Mouse (Mus musculus) intestine, embryonic 16.5 days (tissue): Measurements from ENCODE around the gene Adm2. TPM values are rescaled to one million over a fixed set of nuclear protein-coding genes. Genes with fewer than 3 reads are reported as not detected.

Experiments used
- ATAC-seq: fragments of 200-750 bp; cut with Nextera tagmentation; 2 replicates; pipeline ENCODE4 v1.8.0; 2017; ENCODE audit warnings: moderate TSS enrichment, moderate library complexity
- H3K27ac ChIP-seq: fragments of 300-500 bp; sonication (generic); 2 replicates; pipeline ENCODE4 v1.5.1; 2014; ENCODE audit warnings: mild to moderate bottlenecking, low read length
- H3K27me3 ChIP-seq: fragments of 300-500 bp; sonication (generic); replicated peaks from 2 replicates; pipeline ENCODE4 v1.6.1; 2014; ENCODE audit warnings: low read length, control low read depth, mixed read lengths; ENCODE audit not compliant: control insufficient read depth, insufficient read depth
- H3K36me3 ChIP-seq: fragments of 300-500 bp; sonication (generic); 2 replicates; pipeline ENCODE4 v1.6.1; 2014; ENCODE audit warnings: low read length, control low read depth; ENCODE audit not compliant: control insufficient read depth, insufficient read depth
- H3K4me1 ChIP-seq: fragments of 300-500 bp; sonication (generic); 2 replicates; pipeline ENCODE4 v1.6.1; 2014; ENCODE audit warnings: low read length, control low read depth, mixed read lengths; ENCODE audit not compliant: control insufficient read depth, insufficient read depth
- H3K4me2 ChIP-seq: fragments of 300-500 bp; sonication (generic); 2 replicates; pipeline ENCODE4 v1.6.1; 2014; ENCODE audit warnings: low read depth, low read length, control low read depth
- H3K4me3 ChIP-seq: fragments of 300-500 bp; sonication (generic); 2 replicates; pipeline ENCODE4 v1.5.1; 2014; ENCODE audit warnings: mild to moderate bottlenecking, low read length
- H3K9ac ChIP-seq: fragments of 300-500 bp; sonication (generic); 2 replicates; pipeline ENCODE4 v1.6.1; 2014; ENCODE audit warnings: low read depth, low read length
- H3K9me3 ChIP-seq: fragments of 300-500 bp; sonication (generic); 2 replicates; pipeline ENCODE4 v1.6.1; 2016; ENCODE audit warnings: low read length, control low read depth; ENCODE audit not compliant: control insufficient read depth
- WGBS: fragments of 180-500 bp; shearing (Covaris S2); extraction: QIAGEN DNeasy Blood & Tissue Kit; methylation state at CpG from one replicate; pipeline ENCODE4 v1.1.7; 2014; 5-methylcytosine and 5-hydroxymethylcytosine counted together
- polyA plus RNA-seq: library from polyadenylated mRNA; unstranded; fragments of >200 nt; fragmentation: Nextera tagmentation; extraction: Ambion mirVana; gene quantifications from 2 replicates; pipeline ENCODE4 v1.2.1, GENCODE M21; 2015

Adm2 gene
- polyA plus RNA-seq, 1 experiment from 2014 or later, result 2.0 TPM

DNA sequence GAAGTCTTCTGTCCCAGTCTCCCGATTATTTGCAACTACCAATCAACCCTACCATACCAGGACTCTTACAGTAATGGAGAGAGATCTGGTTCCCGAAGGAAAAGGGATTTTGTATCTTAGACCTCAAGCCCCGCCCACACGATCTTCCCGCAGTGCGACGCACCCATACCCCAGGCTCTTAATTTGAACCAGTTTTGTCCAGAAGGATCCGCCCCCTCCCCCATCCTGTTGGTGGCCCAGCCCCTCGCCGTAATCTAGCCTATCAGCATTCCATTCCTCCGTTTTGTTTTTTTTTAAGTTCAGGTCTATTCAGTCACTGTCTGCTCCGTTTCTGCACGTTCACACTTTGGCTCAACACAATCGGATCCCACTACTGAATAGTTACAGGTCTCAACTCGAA lies 33.9 kb downstream of the Adm2 start:
- under 1% methylated on average over 15 of the region's 15 CpGs for WGBS
- H3K36me3 ChIP-seq, result peaks cover 17% of the 10 kb centered on the region
- no peaks in the 10 kb centered on the region for H3K9me3 ChIP-seq
- peak overlapping the region; percentile 67 for H3K4me3 ChIP-seq
- H3K27ac ChIP-seq, result peak overlapping the region; percentile 75
- peaks cover 18% of the 10 kb centered on the region for H3K4me1 ChIP-seq
- H3K4me2 ChIP-seq, result peak overlapping the region; percentile 70
- peak overlapping the region; percentile 93 for H3K9ac ChIP-seq
- ATAC-seq, result peak; percentile 50
- H3K27me3 ChIP-seq, result no peaks in the 10 kb centered on the region

DNA sequence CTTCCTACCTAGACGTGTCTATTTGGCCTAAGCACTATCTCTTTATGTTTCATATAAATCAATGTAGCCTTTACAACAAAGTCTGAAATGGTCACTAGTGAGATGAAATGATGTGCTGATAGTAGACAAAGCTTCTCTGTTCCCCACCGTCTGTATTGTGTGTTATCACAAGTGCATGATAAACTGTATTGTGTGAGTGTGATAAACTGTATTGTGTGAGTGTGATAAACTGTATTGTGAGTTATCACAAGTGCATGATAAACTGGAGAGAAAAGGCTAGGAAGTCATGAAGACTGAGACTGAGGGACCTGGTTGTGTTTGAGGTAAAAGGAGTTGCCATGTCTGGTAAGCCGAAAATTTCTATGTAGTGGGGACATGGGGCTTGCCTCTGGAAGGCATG lies 36.3 kb downstream of the Adm2 start:
- WGBS, result 79% methylated on average over 3 of the region's 3 CpGs
- no peak for ATAC-seq
- H3K4me2 ChIP-seq, result no peak overlapping the region
- H3K4me1 ChIP-seq, result peaks cover 18% of the 10 kb centered on the region
- no peak overlapping the region for H3K27ac ChIP-seq
- H3K4me3 ChIP-seq, result no peak overlapping the region
- H3K9me3 ChIP-seq, result no peaks in the 10 kb centered on the region
- no peak overlapping the region for H3K9ac ChIP-seq
- H3K36me3 ChIP-seq, result 0 out of 2 replicates have a peak, but pooled peaks cover 2% of the 10 kb centered on the region
- H3K27me3 ChIP-seq, result no peaks in the 10 kb centered on the region

DNA sequence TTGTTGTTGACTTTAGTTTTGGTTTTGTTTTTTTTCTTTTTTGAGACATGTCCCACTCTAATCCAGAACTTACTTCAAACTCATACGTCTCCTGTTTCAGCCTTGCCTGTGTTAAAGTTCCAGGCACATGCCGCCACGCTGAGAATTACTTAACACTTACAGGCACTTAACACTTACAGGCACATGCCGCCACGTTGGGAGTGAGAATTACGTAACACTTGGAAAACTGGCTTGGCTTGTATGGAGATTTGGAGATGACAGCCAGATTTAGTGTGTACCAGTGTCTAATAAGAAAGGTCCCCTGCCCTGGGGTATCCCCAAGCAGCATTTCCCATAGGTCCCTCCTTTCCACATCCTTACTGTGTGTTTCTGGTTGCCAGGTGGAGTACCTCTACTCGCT lies 40.5 kb downstream of the Adm2 start:
- H3K4me2 ChIP-seq, result no peak overlapping the region
- no peaks in the 10 kb centered on the region for H3K27me3 ChIP-seq
- no peak overlapping the region for H3K9ac ChIP-seq
- ATAC-seq, result no peak
- peaks cover 3% of the 10 kb centered on the region; the same call in 1 of the 2 replicates for H3K4me1 ChIP-seq
- 89% methylated on average over 7 of the region's 7 CpGs for whole genome bisulfite sequencing
- no peaks in the 10 kb centered on the region for H3K9me3 ChIP-seq
- peaks cover 11% of the 10 kb centered on the region; the same call in 1 of the 2 replicates for H3K36me3 ChIP-seq
- no peak overlapping the region for H3K27ac ChIP-seq
- H3K4me3 ChIP-seq, result no peak overlapping the region

DNA sequence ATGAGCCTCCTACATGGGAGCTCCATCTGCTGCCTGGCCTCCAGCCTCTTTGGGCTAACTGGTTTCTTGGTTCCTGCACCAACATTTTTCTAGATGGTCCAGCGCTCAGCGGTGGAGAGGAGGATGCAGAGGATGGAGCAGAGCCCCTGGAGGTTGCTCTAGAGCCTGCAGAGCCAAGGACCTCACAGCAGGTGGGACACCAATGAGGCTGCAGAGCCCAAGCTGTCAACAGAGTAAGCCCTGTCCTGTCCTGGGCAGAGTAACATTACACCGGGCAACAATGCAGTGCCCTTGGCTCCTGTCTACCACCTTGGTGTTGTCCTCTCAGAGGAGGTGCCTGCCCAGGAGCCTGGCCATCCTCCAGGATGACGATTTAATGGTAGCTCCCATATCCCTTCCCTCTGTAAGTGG lies 42.6 kb downstream of the Adm2 start:
- no peaks in the 10 kb centered on the region for H3K4me1 ChIP-seq
- no peak for ATAC-seq

DNA sequence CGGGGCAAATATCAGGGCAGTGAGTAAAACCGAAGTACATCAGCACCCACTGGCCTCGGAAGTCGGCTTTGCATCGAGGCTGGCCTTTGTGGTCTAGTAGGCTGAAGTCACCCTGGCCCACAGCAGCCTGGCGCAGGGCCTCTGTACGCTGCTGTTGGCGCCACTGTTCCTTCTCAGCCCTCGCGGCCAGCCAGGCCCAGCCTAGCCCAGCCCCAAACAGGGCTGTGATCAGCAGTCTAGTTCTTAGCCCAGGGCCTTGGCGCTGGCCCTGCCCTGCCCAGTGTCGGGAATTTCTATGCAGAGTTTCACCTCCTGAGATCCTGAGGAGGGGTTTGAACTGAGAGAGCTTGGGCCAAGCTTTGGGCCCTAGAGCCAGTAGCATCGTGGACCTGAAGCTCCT lies 49.5 kb downstream of the Adm2 start:
- Histone ChIP-seq H3K27ac (no peak overlapping the region), H3K36me3 (peaks cover 31% of the 10 kb centered on the region), H3K27me3 (peaks cover 11% of the 10 kb centered on the region), H3K9me3 (no peaks in the 10 kb centered on the region), H3K4me3 (no peak overlapping the region), H3K4me1 (peaks cover 11% of the 10 kb centered on the region), H3K9ac (no peak overlapping the region), H3K4me2 (no peak overlapping the region)
- ATAC-seq, result no peak
- 85% methylated on average over 13 of the region's 13 CpGs for WGBS

More for the DNA sequence above, 42.6 kb downstream of the Adm2 start:
- 89% methylated on average over 4 of the region's 4 CpGs for WGBS
- Histone ChIP-seq H3K4me3 (no peak overlapping the region), H3K9me3 (no peaks in the 10 kb centered on the region), H3K9ac (no peak overlapping the region), H3K27ac (no peak overlapping the region), H3K27me3 (no peaks in the 10 kb centered on the region), H3K36me3 (peaks cover 23% of the 10 kb centered on the region), H3K4me2 (no peak overlapping the region)

DNA sequence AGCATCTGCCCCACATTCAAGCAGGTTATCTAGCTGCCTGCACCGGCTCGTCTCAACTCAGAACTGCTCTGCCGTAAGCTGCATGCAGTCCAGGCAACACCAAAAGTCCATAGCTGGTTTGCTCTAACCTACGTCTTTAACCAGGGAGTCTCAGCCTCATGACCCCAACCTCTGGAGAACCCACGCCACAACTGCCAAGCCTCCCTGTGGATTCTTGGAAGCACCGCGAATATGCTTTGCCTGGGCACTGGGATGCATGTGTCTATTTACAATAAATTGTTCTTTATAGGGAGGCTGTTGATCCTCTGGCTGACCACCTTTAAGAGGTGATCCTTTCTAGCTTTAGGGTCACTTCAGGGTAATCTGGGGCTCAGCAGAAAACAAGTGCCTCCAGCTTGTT lies 50.0 kb downstream of the Adm2 start:
- Histone ChIP-seq H3K27ac (peak overlapping the region; percentile 93), H3K27me3 (peaks cover 16% of the 10 kb centered on the region), H3K36me3 (peaks cover 31% of the 10 kb centered on the region), H3K9ac (peak overlapping the region; percentile 84), H3K4me1 (peaks cover 15% of the 10 kb centered on the region), H3K4me2 (peak overlapping the region; percentile 75), H3K9me3 (no peaks in the 10 kb centered on the region), H3K4me3 (peak overlapping the region; percentile 68)
- WGBS, result 76% methylated on average over 7 of the region's 7 CpGs
- ATAC-seq, result no peak

DNA sequence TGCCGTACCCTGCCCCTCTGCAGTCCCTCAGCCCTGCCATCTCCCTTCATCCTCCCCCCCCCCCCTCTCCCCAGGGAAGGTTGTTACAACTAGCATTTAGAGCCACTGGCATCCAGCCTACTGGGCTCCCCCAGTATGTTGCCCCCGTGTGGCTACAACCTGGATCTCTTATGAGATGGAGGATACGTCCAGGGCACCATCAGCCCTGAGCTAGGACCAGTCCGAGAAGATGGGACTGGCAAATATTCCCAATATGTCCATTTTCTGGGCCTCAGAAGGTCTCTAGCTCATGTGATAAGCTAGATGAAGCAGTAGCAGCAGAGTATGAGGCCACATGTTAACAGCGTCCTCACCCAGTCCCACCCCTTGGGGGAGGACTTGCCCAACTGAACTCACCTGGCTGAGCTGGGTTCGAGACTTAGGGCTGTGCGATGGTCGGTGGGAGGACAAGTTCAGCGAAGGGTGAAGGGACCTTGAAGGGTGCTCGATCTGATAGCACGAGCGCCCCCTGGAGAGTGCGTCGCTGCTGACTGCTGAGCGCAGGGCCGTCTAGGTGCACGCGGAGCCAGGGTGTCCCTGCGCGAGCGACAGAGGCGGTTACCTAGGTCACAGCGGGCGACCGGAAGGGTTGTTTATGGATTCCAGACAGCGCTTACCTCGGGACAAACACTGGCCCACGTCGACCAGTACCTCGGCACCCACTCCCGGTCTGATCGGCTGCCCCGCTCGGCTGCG lies 50.7 kb downstream of the Adm2 start:
- peaks cover 23% of the 10 kb centered on the region for H3K27me3 ChIP-seq
- peak overlapping the region; percentile 75 for H3K4me2 ChIP-seq
- H3K9me3 ChIP-seq, result no peaks in the 10 kb centered on the region
- H3K9ac ChIP-seq, result peak overlapping the region; percentile 84
- ATAC-seq, result peak; percentile 89
- peaks cover 17% of the 10 kb centered on the region for H3K4me1 ChIP-seq
- H3K27ac ChIP-seq, result peak overlapping the region; percentile 93
- H3K36me3 ChIP-seq, result peaks cover 27% of the 10 kb centered on the region
- WGBS, result 1% methylated on average over 35 of the region's 35 CpGs
- H3K4me3 ChIP-seq, result peak overlapping the region; percentile 68

DNA sequence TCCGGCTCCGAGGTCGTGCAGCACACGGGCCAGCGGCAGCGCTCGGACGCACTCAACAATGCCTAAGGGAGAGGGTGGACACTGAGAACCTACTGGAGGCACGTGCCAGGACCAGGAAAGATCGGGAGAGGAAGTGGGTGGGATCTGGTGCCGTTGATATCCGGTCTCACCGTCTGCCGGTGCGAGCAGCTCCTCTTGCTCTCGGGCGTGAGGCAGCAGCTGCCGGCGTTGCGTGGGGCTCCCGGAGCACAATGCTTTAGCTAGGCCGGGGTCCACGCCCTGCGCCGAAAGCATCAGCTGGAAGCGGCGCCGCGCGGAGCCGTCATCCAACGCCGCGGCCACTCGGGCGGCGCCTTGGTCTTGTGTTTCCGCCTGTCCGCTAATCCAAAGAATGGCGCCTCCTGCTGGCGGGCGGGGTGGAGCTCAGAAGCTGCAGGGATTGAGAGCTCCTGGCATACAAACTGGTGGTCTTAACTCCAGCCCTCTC lies 51.3 kb downstream of the Adm2 start, which contains the start of gene Sco2:
Gene Sco2 (minus strand): TSS at position 85 of the 487 bp plus-strand sequence.
- under 1% methylated on average over 42 of the region's 42 CpGs for WGBS
- Histone ChIP-seq H3K4me2 (peak within 1 kb of the TSS; percentile 75), H3K27me3 (peaks cover 29% of the 10 kb centered on the region), H3K4me3 (peak within 1 kb of the TSS; percentile 68), H3K9ac (peak within 1 kb of the TSS; percentile 84), H3K4me1 (peaks cover 22% of the 10 kb centered on the region), H3K9me3 (no peaks in the 10 kb centered on the region), H3K27ac (peak within 1 kb of the TSS; percentile 93), H3K36me3 (peaks cover 24% of the 10 kb centered on the region)
- peak; percentile 89 for ATAC-seq
